Mouse (Mus musculus): ENCODE measurements at regions not wholly inside any gene's neighbourhood (a gene's known extent, or its start where the extent isn't known, plus 50 kb on each side); places are given as distances from the start of the nearest gene placed in this dataset.

DNA sequence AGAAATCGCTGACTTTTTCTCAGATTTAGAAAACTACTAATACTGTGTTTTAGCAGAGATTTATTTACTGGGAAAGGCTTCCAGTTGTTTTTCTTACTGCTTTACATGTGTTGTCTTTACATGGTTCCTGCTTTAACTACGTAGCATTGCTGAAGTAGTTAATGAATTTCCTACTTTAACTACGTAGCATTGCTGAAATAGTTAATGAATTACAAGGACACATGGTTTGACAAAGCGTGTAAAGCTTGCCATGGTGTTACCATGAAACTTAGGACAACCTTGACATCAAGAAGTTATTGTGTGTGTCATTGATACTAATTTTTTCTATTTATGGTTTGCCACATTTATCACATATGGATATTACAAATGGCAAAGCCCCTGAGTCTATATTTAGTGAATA is 168.7 kb downstream of the Rfx6 start:
- TF ChIP-seq CTCF (IDR thresholded peaks at IDR 0.05; ENCODE audit: control insufficient read depth, insufficient read depth, insufficient read length), result no peak
- TF ChIP-seq CEBPB (IDR thresholded peaks at IDR 0.05; ENCODE audit: low read depth), result no peak

Measured in C2C12 (cell line).